Mouse (Mus musculus) neural tube, embryonic 13.5 days (tissue): ENCODE measurements around the gene Cers5. TPM values are rescaled to one million over a fixed set of nuclear protein-coding genes. Genes with fewer than 3 reads are reported as not detected.
"Not testable (repeated sequence)": the region's sequence is repeated elsewhere in the genome, so short reads cannot be mapped to it uniquely, and the experiment has no call there.

ENCODE experiments used
- ATAC-seq: fragments of 200-750 bp; cut with Nextera tagmentation; 2 replicates; pipeline ENCODE4 v1.8.0; 2017; ENCODE audit warnings: low read depth, mild to moderate bottlenecking, moderate TSS enrichment, moderate library complexity
- H3K27ac ChIP-seq: fragments of 300-500 bp; sonication (generic); replicated peaks from 2 replicates; pipeline ENCODE4 v1.5.1; 2015; ENCODE audit warnings: moderate library complexity, mild to moderate bottlenecking, inconsistent platforms
- H3K27me3 ChIP-seq: fragments of 300-500 bp; sonication (generic); 2 replicates; pipeline ENCODE4 v1.6.1; 2015; ENCODE audit warnings: mild to moderate bottlenecking, inconsistent platforms
- H3K36me3 ChIP-seq: fragments of 300-500 bp; sonication (generic); 2 replicates; pipeline ENCODE4 v1.6.1; 2015; ENCODE audit warnings: mild to moderate bottlenecking, inconsistent platforms
- H3K4me1 ChIP-seq: fragments of 300-500 bp; sonication (generic); replicated peaks from 2 replicates; pipeline ENCODE4 v1.6.1; 2015; ENCODE audit warnings: inconsistent platforms
- H3K4me2 ChIP-seq: fragments of 300-500 bp; sonication (generic); 2 replicates; pipeline ENCODE4 v1.6.1; 2015; ENCODE audit warnings: inconsistent platforms, mild to moderate bottlenecking, moderate library complexity
- H3K4me3 ChIP-seq: fragments of 300-500 bp; sonication (generic); 2 replicates; pipeline ENCODE4 v1.5.1; 2015; ENCODE audit warnings: mild to moderate bottlenecking, inconsistent platforms
- H3K9ac ChIP-seq: fragments of 300-500 bp; sonication (generic); 2 replicates; pipeline ENCODE4 v1.6.1; 2015; ENCODE audit warnings: moderate library complexity, mild to moderate bottlenecking, inconsistent platforms
- H3K9me3 ChIP-seq: fragments of 300-500 bp; sonication (generic); 2 replicates; pipeline ENCODE4 v1.6.1; 2016; ENCODE audit warnings: inconsistent platforms
- WGBS: fragments of 180-500 bp; shearing (Covaris S2); methylation state at CpG from one replicate; pipeline ENCODE4 v1.1.7; 2015; 5-methylcytosine and 5-hydroxymethylcytosine counted together
- polyA plus RNA-seq: library from polyadenylated mRNA; unstranded; fragments of >200 nt; fragmentation: Nextera tagmentation; extraction: Ambion mirVana; gene quantifications from 2 replicates; pipeline ENCODE4 v1.2.1, GENCODE M21; 2015

Gene Cers5
- polyA plus RNA-seq, 1 experiment from 2014 or later: 77.2 TPM

- Histone ChIP-seq H3K4me3 (no peak overlapping the region), H3K9me3 (no peaks in the 10 kb centered on the region), H3K4me2 (no peak overlapping the region), H3K27me3 (no peaks in the 10 kb centered on the region), H3K27ac (no peak overlapping the region), H3K36me3 (peaks cover 75% of the 10 kb centered on the region), H3K4me1 (peaks cover 8% of the 10 kb centered on the region), H3K9ac (no peak overlapping the region)
- 94% methylated on average over 3 of the region's 3 CpGs for WGBS
- ATAC-seq: no peak
Measured at GRCm38 (mm10) chr15:99731678-99732077, 41.0 kb downstream of the Cers5 start.

GRCm38 (mm10) chr15:99731167-99731566 is 41.5 kb downstream of the Cers5 start:
- peaks cover 14% of the 10 kb centered on the region for H3K4me1 ChIP-seq
- no peak overlapping the region for H3K4me3 ChIP-seq
- no peak for ATAC-seq
- no peak overlapping the region for H3K9ac ChIP-seq
- H3K36me3 ChIP-seq: peaks cover 69% of the 10 kb centered on the region
- no peak overlapping the region for H3K4me2 ChIP-seq
- no peaks in the 10 kb centered on the region for H3K9me3 ChIP-seq
- no peaks in the 10 kb centered on the region for H3K27me3 ChIP-seq
- H3K27ac ChIP-seq: no peak overlapping the region
- WGBS: 97% methylated on average over 2 of the region's 2 CpGs

- peaks cover 52% of the 10 kb centered on the region for H3K36me3 ChIP-seq
- no peak overlapping the region for H3K9ac ChIP-seq
- H3K4me3 ChIP-seq: no peak overlapping the region
- no peak overlapping the region for H3K27ac ChIP-seq
- ATAC-seq: no peak
- no peaks in the 10 kb centered on the region for H3K9me3 ChIP-seq
- 87% methylated on average over 4 of the region's 4 CpGs for WGBS
- no peak overlapping the region for H3K4me2 ChIP-seq
- H3K4me1 ChIP-seq: peaks cover 24% of the 10 kb centered on the region
- no peaks in the 10 kb centered on the region for H3K27me3 ChIP-seq
Measured at GRCm38 (mm10) chr15:99729056-99729783, 43.5 kb downstream of the Cers5 start.

- H3K9ac ChIP-seq: no peak overlapping the region
- ATAC-seq: no peak
- WGBS: 93% methylated on average over 5 of the region's 5 CpGs
- no peak overlapping the region for H3K4me3 ChIP-seq
- H3K36me3 ChIP-seq: peaks cover 48% of the 10 kb centered on the region
- no peak overlapping the region for H3K27ac ChIP-seq
- no peak overlapping the region for H3K4me2 ChIP-seq
- no peaks in the 10 kb centered on the region for H3K27me3 ChIP-seq
- no peaks in the 10 kb centered on the region for H3K9me3 ChIP-seq
- peaks cover 34% of the 10 kb centered on the region for H3K4me1 ChIP-seq
Measured at GRCm38 (mm10) chr15:99728211-99728610, 44.5 kb downstream of the Cers5 start.

- no peak overlapping the region for H3K27ac ChIP-seq
- peaks cover 39% of the 10 kb centered on the region for H3K4me1 ChIP-seq
- no peak overlapping the region for H3K4me2 ChIP-seq
- H3K9me3 ChIP-seq: no peaks in the 10 kb centered on the region
- H3K4me3 ChIP-seq: no peak overlapping the region
- no peaks in the 10 kb centered on the region for H3K27me3 ChIP-seq
- WGBS: 96% methylated on average over 12 of the region's 12 CpGs
- no peak for ATAC-seq
- peaks cover 50% of the 10 kb centered on the region for H3K36me3 ChIP-seq
- no peak overlapping the region for H3K9ac ChIP-seq
Measured at GRCm38 (mm10) chr15:99727525-99727924, 45.2 kb downstream of the Cers5 start.

GRCm38 (mm10) chr15:99727039-99727438 is 45.6 kb downstream of the Cers5 start:
- Histone ChIP-seq H3K4me2 (peak overlapping the region; percentile 86), H3K36me3 (peaks cover 55% of the 10 kb centered on the region), H3K4me1 (peaks cover 39% of the 10 kb centered on the region)
- not testable (repeated sequence) for H3K4me3 ChIP-seq, H3K27ac ChIP-seq, ATAC-seq, H3K9ac ChIP-seq, H3K27me3 ChIP-seq, H3K9me3 ChIP-seq
- 94% methylated on average over 4 of the region's 5 CpGs for WGBS

- no peaks in the 10 kb centered on the region for H3K9me3 ChIP-seq
- peak overlapping the region; percentile 95 for H3K9ac ChIP-seq
- peaks cover 57% of the 10 kb centered on the region for H3K36me3 ChIP-seq
- peak overlapping the region; percentile 86 for H3K4me2 ChIP-seq
- peaks cover 39% of the 10 kb centered on the region for H3K4me1 ChIP-seq
- no peak for ATAC-seq
- H3K27me3 ChIP-seq: no peaks in the 10 kb centered on the region
- peak overlapping the region; percentile 93; the same call in 1 of the 2 replicates for H3K27ac ChIP-seq
- H3K4me3 ChIP-seq: peak overlapping the region; percentile 98
- WGBS: 73% methylated on average over 2 of the region's 2 CpGs
Measured at GRCm38 (mm10) chr15:99726549-99726948, 46.1 kb downstream of the Cers5 start.

GRCm38 (mm10) chr15:99725341-99726155 is 47.1 kb downstream of the Cers5 start, which contains the start of gene Cox14:
TSS of gene Cox14 (plus strand) at chr15:99725618.
- peak within 1 kb of the TSS; percentile 98 for H3K4me3 ChIP-seq
- under 1% methylated on average over 62 of the region's 68 CpGs for WGBS
- H3K4me2 ChIP-seq: peak within 1 kb of the TSS; percentile 86
- peak within 1 kb of the TSS; percentile 95 for H3K9ac ChIP-seq
- peaks cover 61% of the 10 kb centered on the region for H3K36me3 ChIP-seq
- peaks cover 39% of the 10 kb centered on the region for H3K4me1 ChIP-seq
- H3K9me3 ChIP-seq: no peaks in the 10 kb centered on the region
- ATAC-seq: peak; percentile 94
- peak within 1 kb of the TSS; percentile 93 for H3K27ac ChIP-seq
- no peaks in the 10 kb centered on the region for H3K27me3 ChIP-seq

GRCm38 (mm10) chr15:99724292-99725021 is 48.2 kb downstream of the Cers5 start:
- Histone ChIP-seq H3K9me3 (no peaks in the 10 kb centered on the region), H3K9ac (peak overlapping the region; percentile 74), H3K27me3 (no peaks in the 10 kb centered on the region), H3K36me3 (peaks cover 57% of the 10 kb centered on the region), H3K4me3 (peak overlapping the region; percentile 98), H3K4me2 (peak overlapping the region; percentile 58), H3K27ac (peak overlapping the region; percentile 64), H3K4me1 (peaks cover 39% of the 10 kb centered on the region)
- whole genome bisulfite sequencing: 10% methylated on average over 16 of the region's 16 CpGs
- peak; percentile 20 for ATAC-seq

- no peak overlapping the region for H3K4me3 ChIP-seq
- H3K4me2 ChIP-seq: peak overlapping the region; percentile 58; the same call in 1 of the 2 replicates
- H3K9ac ChIP-seq: peak overlapping the region; percentile 47
- ATAC-seq: no peak
- peaks cover 39% of the 10 kb centered on the region for H3K4me1 ChIP-seq
- peak overlapping the region; percentile 64 for H3K27ac ChIP-seq
- no peaks in the 10 kb centered on the region for H3K27me3 ChIP-seq
- no peaks in the 10 kb centered on the region for H3K9me3 ChIP-seq
- H3K36me3 ChIP-seq: peaks cover 55% of the 10 kb centered on the region
- 19% methylated on average over 11 of the region's 11 CpGs for WGBS
Measured at GRCm38 (mm10) chr15:99723515-99724291, 49.0 kb downstream of the Cers5 start.

- no peak overlapping the region for H3K4me2 ChIP-seq
- H3K27ac ChIP-seq: peak overlapping the region; percentile 64
- H3K27me3 ChIP-seq: no peaks in the 10 kb centered on the region
- no peak for ATAC-seq
- H3K9me3 ChIP-seq: no peaks in the 10 kb centered on the region
- H3K36me3 ChIP-seq: peaks cover 50% of the 10 kb centered on the region
- 72% methylated on average over 10 of the region's 10 CpGs for WGBS
- no peak overlapping the region for H3K9ac ChIP-seq
- no peak overlapping the region for H3K4me3 ChIP-seq
- peaks cover 42% of the 10 kb centered on the region for H3K4me1 ChIP-seq
Measured at GRCm38 (mm10) chr15:99723120-99723514, 49.6 kb downstream of the Cers5 start.
